Mouse (Mus musculus) lung, adult 10 weeks (tissue): ENCODE data around the gene Cog7. TPM values are rescaled to one million over a fixed set of nuclear protein-coding genes. Genes with fewer than 3 reads are reported as not detected.

Experiments
- polyA plus RNA-seq: library from polyadenylated mRNA; stranded (reverse); fragments of 350-450 nt; fragmentation: Illumina TruSeq; extraction: RNeasy Lipid Tissue Mini Kit (QIAGEN cat#74804); gene quantifications from one replicate; pipeline ENCODE4 v1.2.3, GENCODE M21; 2014; ENCODE audit warnings: low read depth, low replicate concordance; ENCODE audit not compliant: insufficient read depth

Cog7 gene
- 15.9 TPM for polyA plus RNA-seq

DNA sequence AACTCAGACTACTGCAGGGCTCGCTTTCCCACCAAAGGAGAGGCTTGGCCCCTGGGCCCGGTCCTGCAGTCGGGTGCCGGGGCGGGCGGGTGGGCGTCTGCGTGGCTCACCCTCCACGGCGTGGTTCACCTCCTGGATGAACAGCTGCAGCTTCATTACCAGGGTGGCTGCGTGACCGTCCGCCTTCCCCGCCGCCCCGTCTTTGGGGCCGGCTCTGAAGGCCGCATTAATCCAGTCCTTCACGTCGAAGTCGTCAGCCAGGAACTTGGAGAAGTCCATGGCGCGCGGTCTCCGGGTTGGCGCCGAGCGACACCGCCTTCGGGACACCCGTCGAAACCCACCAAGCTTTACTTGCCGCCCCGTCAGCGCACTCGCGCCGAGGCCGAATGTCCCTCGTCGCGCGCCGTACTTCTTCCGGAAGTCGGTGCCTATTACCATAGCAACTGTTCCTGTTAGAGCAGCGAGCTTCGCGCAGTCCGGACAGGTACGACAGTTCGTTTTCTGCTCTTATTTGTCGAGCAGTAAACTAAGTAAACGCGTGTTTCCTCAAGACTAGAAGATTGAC, at the start of gene Cog7:
TSS of gene Cog7 (minus strand) at position 405 of the 565 bp plus-strand sequence.

DNA sequence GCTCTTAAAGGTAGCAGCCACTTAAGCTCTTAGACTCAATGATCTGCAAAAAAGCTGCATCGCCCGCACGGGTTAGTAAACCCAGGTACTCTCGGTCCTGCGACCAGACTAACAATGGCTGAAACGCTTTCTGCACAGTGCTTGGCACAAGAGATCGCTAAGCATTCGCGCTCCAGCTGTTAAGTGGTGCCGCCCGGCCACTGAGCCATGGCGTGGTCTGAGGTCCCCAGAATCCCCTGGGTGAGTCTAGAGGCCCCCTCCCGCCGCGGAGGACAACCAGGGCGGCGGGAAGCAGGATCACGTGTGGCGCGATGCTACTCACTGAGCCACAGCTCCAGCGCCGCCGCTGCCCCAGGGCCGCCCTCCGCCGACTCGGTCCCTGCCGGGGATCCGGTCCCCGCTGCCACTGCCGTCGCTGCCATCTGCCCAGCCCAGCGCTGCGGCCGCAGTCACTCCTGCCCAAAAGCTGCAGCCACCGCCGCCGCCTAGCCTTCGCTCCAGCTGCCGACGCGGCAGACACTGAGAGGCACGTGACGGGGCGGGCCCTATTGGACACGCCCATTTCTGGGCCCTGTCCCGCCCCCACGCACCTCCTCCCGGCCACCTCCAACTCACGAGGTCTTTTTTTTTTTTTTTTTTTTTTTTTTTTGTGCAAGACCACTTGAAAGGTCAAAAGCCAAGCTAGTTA, 39.3 kb upstream of the Cog7 start, which contains the start of gene Gga2:
TSS of gene Gga2 (minus strand) at position 556 of the 688 bp plus-strand sequence.

DNA sequence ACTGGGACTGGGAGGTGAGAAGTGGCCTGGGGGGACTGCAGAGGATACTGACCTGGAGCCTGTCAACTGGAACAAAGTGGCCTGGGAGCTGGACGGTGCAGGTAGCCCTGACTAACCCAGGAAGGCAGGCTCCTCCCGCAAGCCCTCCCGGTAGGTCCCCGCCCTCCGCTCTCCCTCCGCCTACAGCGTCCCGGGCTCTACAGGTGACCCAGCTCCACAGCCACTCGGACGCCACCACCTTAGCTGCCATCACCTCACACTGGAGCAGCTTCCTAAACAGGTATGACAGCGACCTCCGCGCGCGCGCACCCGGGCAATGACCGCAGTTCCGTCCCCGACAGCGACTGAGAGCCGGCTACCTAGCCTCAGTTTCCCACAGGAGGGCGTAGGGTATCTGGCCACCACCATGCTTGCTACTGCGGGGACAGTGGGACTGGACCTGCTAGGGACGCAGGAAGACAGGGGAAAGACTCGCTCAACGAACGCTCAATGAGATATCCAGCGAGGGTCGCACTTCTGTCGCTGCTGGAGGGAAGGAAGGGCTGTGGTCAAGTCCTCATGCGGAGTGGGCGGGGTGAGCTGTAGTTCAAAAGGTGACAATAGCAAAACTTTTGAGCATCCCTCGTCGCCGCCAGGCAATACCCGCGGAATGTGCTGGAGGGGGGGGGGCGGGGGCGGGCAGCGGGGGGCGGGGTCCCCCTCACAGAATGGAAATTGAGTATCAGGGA, 116.5 kb downstream of the Cog7 start, which contains the start of gene Scnn1b:
TSS of gene Scnn1b (plus strand) at position 181 of the 728 bp plus-strand sequence.

Other genes starting within 250 kb of the Cog7 start
- gene Scnn1g, start 247.2 kb downstream of the Cog7 start, polyA plus RNA-seq: 64.9 TPM
- 61.1 TPM for gene Scnn1b, start 116.7 kb downstream of the Cog7 start, polyA plus RNA-seq
- 12.0 TPM for gene Gga2, start 39.5 kb upstream of the Cog7 start, polyA plus RNA-seq
- gene Ubfd1, start 85.5 kb upstream of the Cog7 start, polyA plus RNA-seq: 11.4 TPM
- gene Ears2, start 85.6 kb upstream of the Cog7 start, polyA plus RNA-seq: 4.4 TPM
- gene Ndufab1, start 120.2 kb upstream of the Cog7 start, polyA plus RNA-seq: 201 TPM
- gene Palb2, start 151.3 kb upstream of the Cog7 start, polyA plus RNA-seq: 0.93 TPM
- 52.9 TPM for gene Dctn5, start 151.3 kb upstream of the Cog7 start, polyA plus RNA-seq
- gene Plk1, start 177.7 kb upstream of the Cog7 start, polyA plus RNA-seq: 0.77 TPM
- 0.12 TPM for gene Ern2, start 204.5 kb upstream of the Cog7 start, polyA plus RNA-seq
- 2.6 TPM for gene Chp2, start 237.8 kb upstream of the Cog7 start, polyA plus RNA-seq